Mouse (Mus musculus) stomach, postnatal 0 days (tissue): ENCODE results near the gene Epb41l1. TPM values are rescaled to one million over a fixed set of nuclear protein-coding genes. Genes with fewer than 3 reads are reported as not detected.

Experiments
- ATAC-seq: fragments of 200-750 bp; cut with Nextera tagmentation; 2 replicates; pipeline ENCODE4 v1.8.0; 2017; ENCODE audit not compliant: low FRiP score, low TSS enrichment
- DNase-seq: peaks from one replicate; pipeline ENCODE4 v3.0.0-alpha.2; 2016; ENCODE audit warnings: low spot score
- H3K27ac ChIP-seq: fragments of 300-500 bp; sonication (generic); replicated peaks from 2 replicates; pipeline ENCODE4 v1.5.1; 2014; ENCODE audit warnings: mild to moderate bottlenecking, control low read depth
- H3K27me3 ChIP-seq: fragments of 300-500 bp; sonication (generic); 2 replicates; pipeline ENCODE4 v1.6.1; 2014; ENCODE audit warnings: low read length; ENCODE audit not compliant: control insufficient read depth, insufficient read depth
- H3K36me3 ChIP-seq: fragments of 300-500 bp; sonication (generic); 2 replicates; pipeline ENCODE4 v1.6.1; 2014; ENCODE audit warnings: low read length, mixed read lengths; ENCODE audit not compliant: control insufficient read depth, insufficient read depth
- H3K4me1 ChIP-seq: fragments of 300-500 bp; sonication (generic); replicated peaks from 2 replicates; pipeline ENCODE4 v1.6.1; 2014; ENCODE audit warnings: antibody characterized with exemption; ENCODE audit not compliant: control insufficient read depth, insufficient read depth
- H3K4me2 ChIP-seq: fragments of 300-500 bp; sonication (generic); replicated peaks from 2 replicates; pipeline ENCODE4 v1.6.1; 2014; ENCODE audit warnings: low read depth, mild to moderate bottlenecking, control low read depth, moderate library complexity
- H3K4me3 ChIP-seq: fragments of 300-500 bp; sonication (generic); 2 replicates; pipeline ENCODE4 v1.5.1; 2014; ENCODE audit warnings: low read depth, low read length, control low read depth
- H3K9ac ChIP-seq: fragments of 300-500 bp; sonication (generic); 2 replicates; pipeline ENCODE4 v1.6.1; 2014; ENCODE audit warnings: mild to moderate bottlenecking, low read length, control low read depth, mixed read lengths
- H3K9me3 ChIP-seq: fragments of 300-500 bp; sonication (generic); 2 replicates; pipeline ENCODE4 v1.6.1; 2016; ENCODE audit warnings: low read length; ENCODE audit not compliant: control insufficient read depth
- CTCF ChIP-seq: IDR thresholded peaks from 2 replicates; pipeline ENCODE4 v1.5.1; 2016; ENCODE audit warnings: antibody characterized with exemption, low read depth, mild to moderate bottlenecking, moderate library complexity
- EP300 ChIP-seq: optimal IDR thresholded peaks from 2 replicates; pipeline ENCODE3; 2016; ENCODE audit warnings: antibody characterized with exemption
- WGBS: fragments of 180-500 bp; shearing (Covaris S2); extraction: QIAGEN DNeasy Blood & Tissue Kit; methylation state at CpG from one replicate; pipeline ENCODE4 v1.1.7; 2014; 5-methylcytosine and 5-hydroxymethylcytosine counted together
- polyA plus RNA-seq: library from polyadenylated mRNA; unstranded; fragments of >200 nt; fragmentation: Nextera tagmentation; extraction: Ambion mirVana; gene quantifications from 2 replicates; pipeline ENCODE4 v1.2.1, GENCODE M21; 2015

The Epb41l1 gene
- polyA plus RNA-seq, 1 experiment from 2014 or later, result 1.7 TPM

GRCm38 (mm10) chr2:156417194-156417593 lies 3.5 kb upstream of the Epb41l1 start:
- H3K9ac ChIP-seq, result no peak overlapping the region
- H3K36me3 ChIP-seq, result no peaks in the 10 kb centered on the region
- peaks cover 4% of the 10 kb centered on the region; the same call in 1 of the 2 replicates for H3K4me1 ChIP-seq
- no peak overlapping the region for H3K27ac ChIP-seq
- TF ChIP-seq CTCF, result no peak
- no peak for TF ChIP-seq EP300
- no peak overlapping the region for H3K4me2 ChIP-seq
- H3K27me3 ChIP-seq, result 0 out of 2 replicates have a peak, but pooled peaks cover 2% of the 10 kb centered on the region
- DNase-seq, result no peak
- no peak for ATAC-seq
- 33% methylated on average over 1 of the region's 1 CpGs for WGBS
- no peaks in the 10 kb centered on the region for H3K9me3 ChIP-seq
- H3K4me3 ChIP-seq, result no peak overlapping the region

DNA sequence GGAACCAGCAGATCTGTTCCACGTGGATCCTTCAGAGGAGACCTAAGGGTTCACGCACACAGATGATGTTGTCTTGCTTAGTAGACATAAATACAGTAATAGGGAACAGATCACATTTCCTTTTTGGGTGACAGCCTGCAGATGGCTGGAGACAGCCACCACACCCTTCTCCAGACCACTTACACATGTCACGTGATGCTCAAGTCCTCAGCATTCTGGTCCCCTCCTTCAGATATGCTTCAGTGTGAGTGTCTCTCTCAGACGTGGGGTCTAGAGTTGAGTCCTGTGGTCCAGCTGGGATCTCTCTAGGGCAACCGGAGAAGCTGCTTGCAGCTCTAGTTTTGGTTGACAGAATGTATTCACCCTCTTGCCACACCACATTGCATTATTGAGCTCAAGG lies 2.2 kb upstream of the Epb41l1 start:
- H3K27me3 ChIP-seq, result 0 out of 2 replicates have a peak, but pooled peaks cover 2% of the 10 kb centered on the region
- WGBS, result 72% methylated on average over 5 of the region's 5 CpGs

DNA sequence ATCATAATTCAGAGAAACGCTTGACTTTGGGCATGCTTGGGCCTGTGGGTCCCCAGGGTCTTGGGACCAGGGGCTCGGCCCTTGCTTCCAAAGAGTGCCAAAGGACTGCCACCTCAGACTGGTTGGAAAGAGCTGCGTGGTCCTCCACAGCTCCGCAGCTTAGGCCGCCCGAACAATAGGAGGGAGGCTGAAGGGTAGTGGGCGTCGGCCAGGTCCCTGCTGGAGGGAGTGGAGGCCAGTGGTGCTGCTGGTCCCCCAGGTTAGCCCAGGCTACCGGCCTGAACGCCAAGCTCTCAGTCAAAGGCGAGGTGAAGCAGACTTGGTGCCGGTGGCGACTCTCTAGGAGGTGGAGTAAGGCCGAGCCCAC lies 399 bp upstream of the Epb41l1 start:
- peaks cover 4% of the 10 kb centered on the region; the same call in 1 of the 2 replicates for H3K4me1 ChIP-seq
- peak overlapping the region; percentile 61 for H3K4me3 ChIP-seq
- H3K27me3 ChIP-seq, result 0 out of 2 replicates have a peak, but pooled peaks cover 2% of the 10 kb centered on the region
- 0 out of 2 replicates have a peak, but pooled peaks have one; percentile 2 for ATAC-seq
- H3K9ac ChIP-seq, result peak overlapping the region; percentile 63
- H3K4me2 ChIP-seq, result peak overlapping the region; percentile 80
- H3K9me3 ChIP-seq, result no peaks in the 10 kb centered on the region
- WGBS, result 17% methylated on average over 14 of the region's 14 CpGs
- H3K27ac ChIP-seq, result peak overlapping the region; percentile 26; the same call in 1 of the 2 replicates
- TF ChIP-seq CTCF (no peak), EP300 (no peak)
- no peaks in the 10 kb centered on the region for H3K36me3 ChIP-seq
- DNase-seq, result no peak

More for the DNA sequence above, 2.2 kb upstream of the Epb41l1 start:
- ATAC-seq, result no peak
- no peak overlapping the region for H3K9ac ChIP-seq
- H3K36me3 ChIP-seq, result no peaks in the 10 kb centered on the region
- H3K4me2 ChIP-seq, result no peak overlapping the region
- no peak for TF ChIP-seq EP300
- TF ChIP-seq CTCF, result no peak
- no peak overlapping the region for H3K4me3 ChIP-seq
- H3K9me3 ChIP-seq, result no peaks in the 10 kb centered on the region
- H3K27ac ChIP-seq, result no peak overlapping the region
- H3K4me1 ChIP-seq, result peaks cover 4% of the 10 kb centered on the region; the same call in 1 of the 2 replicates
- DNase-seq, result no peak

DNA sequence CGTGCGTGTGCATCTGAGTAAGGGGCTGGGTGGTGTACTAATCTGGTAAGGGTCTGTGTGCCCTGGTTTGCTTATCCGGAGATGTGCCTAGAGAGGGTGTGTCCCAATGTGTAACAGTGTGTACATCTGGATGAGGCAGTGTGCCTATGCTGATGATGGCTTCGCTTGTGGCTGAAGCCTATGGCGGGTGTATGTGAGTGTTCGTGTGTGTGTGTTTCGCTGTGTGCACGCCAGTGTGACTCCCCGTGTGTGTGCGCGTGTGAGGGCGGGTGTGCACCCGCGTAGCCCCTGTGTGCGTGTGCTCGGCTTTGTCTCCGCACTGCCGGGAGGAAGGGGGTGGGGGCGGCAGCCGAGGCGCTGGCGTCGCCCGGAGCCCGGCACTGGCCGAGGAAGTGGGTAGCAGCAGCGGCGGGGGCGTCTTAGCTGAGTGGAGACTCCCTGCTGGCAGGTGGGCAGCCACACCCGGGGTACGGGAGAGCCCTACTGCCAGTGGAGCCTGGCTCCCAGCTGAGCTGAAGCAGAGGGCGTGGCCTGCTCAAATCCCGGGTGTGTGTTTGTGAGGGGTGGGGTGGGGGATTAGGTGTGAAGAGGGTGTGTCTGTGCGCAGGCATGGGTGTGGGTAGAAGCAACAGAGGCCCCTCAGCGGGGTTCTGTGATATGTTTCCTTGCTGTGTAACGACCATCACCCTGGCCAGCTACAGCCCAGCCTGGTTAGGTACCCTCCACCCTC lies 837 bp downstream of the Epb41l1 start:
- Histone ChIP-seq H3K36me3 (no peaks in the 10 kb centered on the region), H3K4me2 (peak overlapping the region; percentile 80), H3K4me1 (peaks cover 4% of the 10 kb centered on the region; the same call in 1 of the 2 replicates), H3K9me3 (no peaks in the 10 kb centered on the region), H3K27me3 (0 out of 2 replicates have a peak, but pooled peaks cover 2% of the 10 kb centered on the region), H3K9ac (peak overlapping the region; percentile 63), H3K4me3 (peak overlapping the region; percentile 61), H3K27ac (peak overlapping the region; percentile 26)
- WGBS, result 1% methylated on average over 36 of the region's 36 CpGs
- DNase-seq, result peak; percentile 75
- no peak for TF ChIP-seq CTCF
- TF ChIP-seq EP300, result no peak
- ATAC-seq, result peak; percentile 58

DNA sequence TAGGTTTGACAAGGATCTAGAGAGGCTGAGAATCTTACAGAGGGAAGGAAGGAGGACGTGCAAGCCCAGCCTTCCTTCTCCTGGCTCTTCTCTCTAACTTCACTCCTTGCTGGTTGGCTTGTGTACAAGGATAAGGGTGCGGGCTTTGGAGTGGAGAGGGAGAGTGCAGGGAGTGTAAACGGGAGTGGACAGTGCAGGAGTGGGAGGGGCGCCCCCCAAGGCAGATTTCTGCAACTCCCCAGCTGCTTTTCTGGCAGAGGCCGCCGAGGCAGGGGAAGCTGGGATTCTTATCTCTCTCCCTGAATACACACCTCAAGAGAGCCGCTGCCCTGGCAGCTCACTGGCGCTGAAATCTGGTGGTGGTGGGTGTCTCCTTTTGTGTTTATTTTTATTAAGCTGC lies 1.9 kb downstream of the Epb41l1 start:
- no peaks in the 10 kb centered on the region for H3K36me3 ChIP-seq
- ATAC-seq, result 0 out of 2 replicates have a peak, but pooled peaks have one; percentile 7
- H3K4me3 ChIP-seq, result no peak overlapping the region
- H3K27ac ChIP-seq, result no peak overlapping the region
- TF ChIP-seq CTCF, result no peak
- no peak for TF ChIP-seq EP300
- no peaks in the 10 kb centered on the region for H3K9me3 ChIP-seq
- no peak overlapping the region for H3K9ac ChIP-seq
- peaks cover 4% of the 10 kb centered on the region; the same call in 1 of the 2 replicates for H3K4me1 ChIP-seq
- 0 out of 2 replicates have a peak, but pooled peaks cover 2% of the 10 kb centered on the region for H3K27me3 ChIP-seq
- H3K4me2 ChIP-seq, result no peak overlapping the region
- WGBS, result 4% methylated on average over 8 of the region's 8 CpGs
- peak; percentile 64 for DNase-seq

- H3K4me2 ChIP-seq, result no peak overlapping the region
- H3K27ac ChIP-seq, result no peak overlapping the region
Observed at GRCm38 (mm10) chr2:156423672-156424071, 3.0 kb downstream of the Epb41l1 start.

More at GRCm38 (mm10) chr2:156423672-156424071, 3.0 kb downstream of the Epb41l1 start:
- no peaks in the 10 kb centered on the region for H3K36me3 ChIP-seq
- 0 out of 2 replicates have a peak, but pooled peaks cover 2% of the 10 kb centered on the region for H3K27me3 ChIP-seq
- no peak for TF ChIP-seq CTCF
- ATAC-seq (no peak), DNase-seq (no peak)
- H3K4me3 ChIP-seq, result no peak overlapping the region
- 81% methylated on average over 4 of the region's 4 CpGs for WGBS
- peaks cover 4% of the 10 kb centered on the region; the same call in 1 of the 2 replicates for H3K4me1 ChIP-seq
- no peak overlapping the region for H3K9ac ChIP-seq
- H3K9me3 ChIP-seq, result no peaks in the 10 kb centered on the region
